Mouse (Mus musculus) liver, embryonic 14.5 days (tissue): ENCODE results near the gene Hsd11b1.

Source experiments
- CTCF ChIP-seq: IDR thresholded peaks from 2 replicates; pipeline ENCODE4 v1.5.1; 2016; ENCODE audit warnings: antibody characterized with exemption, low read depth, control low read depth
- EP300 ChIP-seq: IDR thresholded peaks from 2 replicates; pipeline ENCODE4 v1.6.1; 2016; ENCODE audit warnings: antibody characterized with exemption, low read depth

DNA sequence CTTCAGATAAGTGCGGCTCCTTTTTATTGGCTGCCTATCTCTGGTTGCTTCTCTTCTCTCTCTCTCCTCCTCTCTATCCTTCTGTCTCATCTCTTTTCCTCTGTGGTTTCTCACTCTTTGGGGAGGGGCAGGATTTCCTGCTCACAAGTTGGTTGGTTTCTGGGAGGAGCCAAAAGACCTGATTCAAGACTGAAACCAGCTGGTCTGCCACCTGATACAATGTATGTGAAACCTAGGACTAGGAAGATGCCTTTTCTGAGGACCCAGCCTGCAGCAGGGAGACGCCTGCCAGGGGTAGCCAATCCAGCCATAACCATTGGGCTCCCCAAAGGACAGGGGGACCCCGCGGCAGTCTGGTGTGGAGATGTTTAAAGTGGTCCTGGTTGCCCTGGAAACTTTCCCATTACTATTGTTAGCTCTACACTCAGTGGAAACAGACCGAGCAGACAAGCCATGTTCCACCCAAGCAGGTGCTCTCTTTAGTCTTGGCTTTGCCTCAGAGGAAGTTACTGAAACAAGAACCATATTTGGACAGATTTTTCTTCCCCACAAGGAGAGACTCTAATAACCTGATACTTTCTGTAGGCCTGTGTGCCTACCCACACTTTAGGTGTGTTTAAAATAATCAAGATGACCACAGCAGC lies at the start of gene Hsd11b1:
- TF ChIP-seq EP300 (no peak), CTCF (no peak)
